Mouse (Mus musculus): Measurements from ENCODE around the gene Inf2.

- no peak for TF ChIP-seq CTCF (IDR thresholded peaks at IDR 0.05; ENCODE audit: low read depth, low read length)
- no peak for TF ChIP-seq POLR2A (IDR thresholded peaks at IDR 0.05; ENCODE audit: borderline replicate concordance, low read depth, low read length)
These were observed 31.4 kb upstream of the Inf2 start for GRCm38 (mm10) chr12:112557219-112557618.
